Mouse (Mus musculus) bone marrow macrophage, adult 2 months (primary cell): ENCODE measurements around the gene Lgalsl.

Experiments used
- CTCF ChIP-seq: IDR thresholded peaks from 2 replicates; pipeline ENCODE4 v1.5.1; 2012; ENCODE audit warnings: low read depth, mild to moderate bottlenecking, low read length, moderate library complexity
- POLR2A ChIP-seq: IDR thresholded peaks from 2 replicates; pipeline ENCODE4 v1.6.1; 2012; ENCODE audit warnings: mild to moderate bottlenecking, low read depth, low read length, borderline replicate concordance

- TF ChIP-seq CTCF (no peak), POLR2A (no peak)
These were observed 35.4 kb downstream of the Lgalsl start for GRCm38 (mm10) chr11:20795466-20795865.
